Mouse (Mus musculus) liver, embryonic 16.5 days (tissue): ENCODE results near the gene Ascc3. TPM values are rescaled to one million over a fixed set of nuclear protein-coding genes. Genes with fewer than 3 reads are reported as not detected.

Experiments used
- ATAC-seq: fragments of 200-750 bp; cut with Nextera tagmentation; 2 replicates; pipeline ENCODE4 v1.8.0; 2017; ENCODE audit warnings: low read depth, mild to moderate bottlenecking, moderate number of reproducible peaks, moderate library complexity
- H3K27ac ChIP-seq: fragments of 300-500 bp; sonication (generic); 2 replicates; pipeline ENCODE4 v1.5.1; 2014; ENCODE audit warnings: mild to moderate bottlenecking, low read length
- H3K27me3 ChIP-seq: fragments of 300-500 bp; sonication (generic); 2 replicates; pipeline ENCODE4 v1.6.1; 2014; ENCODE audit warnings: low read depth, low read length, mixed read lengths; ENCODE audit not compliant: control insufficient read depth, insufficient read depth
- H3K36me3 ChIP-seq: fragments of 300-500 bp; sonication (generic); 2 replicates; pipeline ENCODE4 v1.6.1; 2014; ENCODE audit warnings: mild to moderate bottlenecking; ENCODE audit not compliant: control insufficient read depth, insufficient read depth
- H3K4me1 ChIP-seq: fragments of 300-500 bp; sonication (generic); 2 replicates; pipeline ENCODE4 v1.6.1; 2014; ENCODE audit warnings: low read depth, low read length, mixed read lengths; ENCODE audit not compliant: control insufficient read depth
- H3K4me2 ChIP-seq: fragments of 300-500 bp; sonication (generic); 2 replicates; pipeline ENCODE4 v1.6.1; 2014; ENCODE audit warnings: low read depth, low read length, mixed read lengths
- H3K4me3 ChIP-seq: fragments of 300-500 bp; sonication (generic); 2 replicates; pipeline ENCODE4 v1.5.1; 2014; ENCODE audit warnings: low read depth, mild to moderate bottlenecking, low read length
- H3K9ac ChIP-seq: fragments of 300-500 bp; sonication (generic); 2 replicates; pipeline ENCODE4 v1.6.1; 2014; ENCODE audit warnings: low read depth, low read length
- H3K9me3 ChIP-seq: fragments of 300-500 bp; sonication (generic); replicated peaks from 2 replicates; pipeline ENCODE4 v1.6.1; 2016; ENCODE audit warnings: low read length; ENCODE audit not compliant: control insufficient read depth
- WGBS: fragments of 180-500 bp; shearing (Covaris S2); extraction: QIAGEN DNeasy Blood & Tissue Kit; methylation state at CpG from one replicate; pipeline ENCODE4 v1.1.7; 2014; ENCODE audit not compliant: insufficient replicate concordance; 5-methylcytosine and 5-hydroxymethylcytosine counted together
- polyA plus RNA-seq: library from polyadenylated mRNA; unstranded; fragments of >200 nt; fragmentation: Nextera tagmentation; extraction: Ambion mirVana; gene quantifications from 2 replicates; pipeline ENCODE4 v1.2.1, GENCODE M21; 2015

Ascc3 gene
- polyA plus RNA-seq, 1 experiment from 2014 or later, result 11.5 TPM

DNA sequence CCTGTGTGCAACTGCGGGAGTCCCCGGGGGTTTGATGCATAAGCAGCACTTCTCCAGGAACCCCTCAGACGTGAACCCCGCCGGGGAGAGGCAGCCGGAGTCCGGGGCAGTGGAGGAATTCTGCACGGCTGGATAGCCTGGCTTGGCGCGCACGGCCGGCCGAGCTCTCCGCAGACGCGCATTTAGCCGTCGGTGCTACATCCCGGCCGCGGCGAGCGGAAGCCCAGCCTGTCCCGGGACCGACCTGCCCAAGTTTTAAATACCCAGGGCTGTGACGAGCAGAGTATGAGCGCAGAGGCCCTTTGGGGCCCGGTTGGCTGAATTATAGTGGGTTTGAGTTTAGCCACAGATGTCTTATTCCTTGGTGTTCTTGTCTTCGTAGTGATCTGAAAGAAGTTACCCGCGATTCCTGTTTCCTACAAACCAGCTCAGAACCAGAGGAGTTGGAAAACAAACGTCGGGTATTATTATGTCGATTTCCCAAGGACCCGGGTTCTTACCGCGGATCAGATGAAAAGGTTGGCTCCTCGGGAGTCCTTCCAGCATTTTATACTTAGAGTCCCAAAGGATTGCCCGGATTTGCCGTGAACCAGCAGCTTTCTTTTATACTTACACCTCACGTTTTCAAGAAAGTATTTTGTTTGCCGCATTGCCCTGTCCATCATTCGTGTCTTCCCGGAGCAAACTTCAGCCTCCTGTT lies 302.8 kb downstream of the Ascc3 start:
- no peaks in the 10 kb centered on the region for H3K36me3 ChIP-seq
- H3K27me3 ChIP-seq, result peaks cover 83% of the 10 kb centered on the region
- H3K9ac ChIP-seq, result no peak overlapping the region
- ATAC-seq, result no peak
- H3K4me1 ChIP-seq, result no peaks in the 10 kb centered on the region; the same call in none of the 2 replicates
- peak overlapping the region; percentile 62; the same call in 1 of the 2 replicates for H3K4me2 ChIP-seq
- 1% methylated on average over 44 of the region's 44 CpGs for WGBS
- no peak overlapping the region for H3K27ac ChIP-seq
- no peak overlapping the region; the same call in 1 of the 2 replicates for H3K4me3 ChIP-seq
- no peaks in the 10 kb centered on the region for H3K9me3 ChIP-seq

DNA sequence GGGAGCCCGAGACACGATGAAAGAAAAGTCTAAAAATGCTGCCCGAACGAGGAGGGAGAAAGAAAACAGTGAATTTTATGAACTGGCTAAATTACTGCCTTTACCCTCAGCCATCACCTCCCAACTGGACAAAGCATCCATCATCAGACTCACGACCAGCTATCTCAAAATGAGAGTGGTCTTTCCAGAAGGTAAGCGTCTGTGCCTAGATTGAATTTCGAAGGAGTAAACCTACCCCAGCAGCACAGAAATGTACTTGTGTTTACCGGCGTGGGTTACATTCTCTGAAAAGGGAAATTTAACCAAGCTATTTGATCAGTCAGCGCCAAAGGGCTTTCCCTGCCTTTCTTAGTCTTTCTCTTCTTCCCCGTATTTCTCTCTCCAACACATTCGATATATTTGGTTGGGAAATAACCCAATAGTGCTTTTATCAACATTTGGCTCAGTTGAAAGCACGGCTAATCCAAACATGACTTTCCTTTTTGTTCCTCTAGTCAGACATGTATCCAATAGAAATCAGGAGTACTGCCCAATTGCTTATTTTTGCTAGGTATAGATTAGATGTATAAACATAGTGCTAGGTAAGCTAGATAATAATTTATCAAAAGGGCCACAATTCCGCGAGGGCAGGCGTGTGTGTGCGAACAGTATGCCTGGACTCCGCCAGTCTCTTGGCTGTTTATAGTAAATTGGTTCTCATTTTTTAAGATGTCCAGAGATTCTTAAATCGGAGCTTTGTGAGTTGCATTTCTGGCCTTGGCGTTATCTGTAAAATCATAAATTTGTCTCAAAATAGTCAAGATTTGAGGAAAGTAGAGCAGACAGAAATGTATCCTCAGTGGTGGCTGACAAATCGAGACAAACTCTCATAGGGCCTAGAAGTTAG lies 303.7 kb downstream of the Ascc3 start:
- peaks cover 84% of the 10 kb centered on the region for H3K27me3 ChIP-seq
- WGBS, result 6% methylated on average over 21 of the region's 21 CpGs
- H3K27ac ChIP-seq, result no peak overlapping the region
- H3K4me3 ChIP-seq, result no peak overlapping the region
- H3K4me1 ChIP-seq, result no peaks in the 10 kb centered on the region; the same call in none of the 2 replicates
- H3K9ac ChIP-seq, result no peak overlapping the region
- ATAC-seq, result no peak
- no peaks in the 10 kb centered on the region for H3K9me3 ChIP-seq
- H3K4me2 ChIP-seq, result no peak overlapping the region
- no peaks in the 10 kb centered on the region for H3K36me3 ChIP-seq

DNA sequence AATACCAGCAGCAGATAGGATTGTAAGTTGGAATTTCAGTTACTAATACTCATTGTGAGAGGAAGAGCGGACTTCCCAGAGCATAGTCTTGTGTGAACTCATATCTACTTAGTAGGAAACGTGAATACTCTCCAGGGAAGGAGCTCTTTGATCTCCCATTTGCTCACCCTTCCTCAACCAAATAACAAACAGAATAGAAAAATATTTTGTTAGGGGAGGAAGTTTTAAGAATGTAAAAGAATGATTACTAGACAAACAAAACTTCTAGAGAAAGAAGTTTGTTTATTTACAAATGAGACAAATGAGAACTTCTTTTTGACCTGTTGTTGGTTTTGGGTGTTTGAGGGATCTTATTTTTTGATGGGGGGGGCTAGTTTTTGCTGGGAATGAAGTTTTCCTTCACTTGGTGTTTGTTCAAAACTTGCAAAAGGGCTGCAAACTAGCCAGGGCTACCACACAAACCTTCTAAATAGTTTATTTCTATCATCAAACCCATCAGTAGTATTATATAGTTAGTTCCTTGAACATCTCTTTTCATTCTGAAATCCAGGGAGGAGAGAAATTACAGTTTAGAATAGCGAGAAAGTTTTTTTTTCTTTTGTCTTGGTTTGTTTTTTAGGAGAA lies 304.4 kb downstream of the Ascc3 start:
- H3K27ac ChIP-seq, result no peak overlapping the region
- ATAC-seq, result no peak
- no peak overlapping the region for H3K4me3 ChIP-seq
- H3K4me1 ChIP-seq, result no peaks in the 10 kb centered on the region; the same call in none of the 2 replicates
- 6% methylated on average over 3 of the region's 3 CpGs for WGBS
- H3K4me2 ChIP-seq, result no peak overlapping the region
- H3K27me3 ChIP-seq, result peaks cover 88% of the 10 kb centered on the region
- no peaks in the 10 kb centered on the region for H3K9me3 ChIP-seq
- H3K36me3 ChIP-seq, result no peaks in the 10 kb centered on the region
- no peak overlapping the region for H3K9ac ChIP-seq

DNA sequence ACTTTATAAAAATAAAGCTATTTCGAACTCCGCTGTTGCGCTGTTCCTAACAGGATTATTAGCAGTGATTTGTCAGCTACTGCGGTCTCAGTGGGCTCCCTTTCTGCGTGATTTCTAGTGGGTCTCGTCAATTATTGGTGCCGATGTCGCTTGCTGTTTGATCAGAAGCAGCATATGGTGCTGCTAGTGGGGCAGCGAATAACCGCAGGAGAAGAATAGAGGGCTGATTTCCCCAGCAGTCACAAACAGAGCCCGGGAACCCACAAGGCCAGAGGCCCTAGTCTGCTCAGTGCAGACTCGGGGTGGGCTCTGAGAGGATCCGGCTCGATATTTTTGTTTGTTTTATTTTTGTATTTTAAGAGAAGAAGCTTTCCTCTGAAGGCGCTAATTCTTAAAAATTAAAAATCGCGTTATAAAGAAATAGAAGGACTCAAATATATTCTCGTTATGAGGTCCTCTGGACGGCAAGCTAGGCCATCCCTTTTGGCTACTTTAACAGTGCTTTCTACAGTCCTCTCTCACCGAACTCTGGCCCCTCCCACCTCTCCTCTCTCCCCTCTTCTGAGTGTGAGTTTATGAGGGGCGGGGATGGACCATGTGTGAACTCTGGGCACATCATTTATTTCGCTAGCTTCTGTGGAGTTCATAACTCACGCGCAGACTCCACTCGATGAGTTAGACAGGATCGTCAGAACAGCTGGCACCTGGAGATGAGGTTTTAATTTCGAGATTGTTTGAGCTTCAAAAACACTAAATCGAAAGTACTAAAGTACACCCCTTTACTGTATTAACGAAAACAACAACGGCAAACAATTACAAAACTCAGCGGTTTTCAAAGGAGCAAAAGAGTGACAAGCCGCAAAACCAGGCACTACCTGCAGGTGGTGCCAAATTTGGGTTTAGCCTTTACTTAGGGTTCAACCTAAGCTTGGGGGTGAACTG lies 305.3 kb downstream of the Ascc3 start:
- Histone ChIP-seq H3K4me2 (no peak overlapping the region), H3K4me3 (no peak overlapping the region), H3K4me1 (no peaks in the 10 kb centered on the region; the same call in none of the 2 replicates), H3K9ac (no peak overlapping the region), H3K36me3 (no peaks in the 10 kb centered on the region), H3K27ac (no peak overlapping the region), H3K9me3 (no peaks in the 10 kb centered on the region), H3K27me3 (peaks cover 88% of the 10 kb centered on the region)
- ATAC-seq, result no peak
- WGBS, result 3% methylated on average over 32 of the region's 32 CpGs

DNA sequence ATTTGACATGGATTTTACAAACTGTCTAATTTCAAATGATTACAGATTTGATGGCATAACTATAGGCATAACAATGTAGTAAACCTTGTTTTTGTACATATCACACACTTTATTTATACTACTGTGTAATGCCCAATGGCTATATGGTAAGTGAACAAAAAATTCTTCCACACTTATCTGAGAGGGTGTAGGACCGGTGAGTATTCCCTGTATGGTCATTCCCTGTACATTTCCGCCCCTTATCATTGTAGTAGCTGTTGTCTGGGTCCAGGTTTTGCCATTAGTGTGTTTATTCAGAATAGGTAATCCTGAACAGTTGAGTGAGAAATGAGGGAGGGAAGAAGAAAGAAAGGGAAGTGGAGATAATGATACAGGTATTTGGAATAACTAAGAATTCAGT lies 306.2 kb downstream of the Ascc3 start:
- Histone ChIP-seq H3K4me1 (no peaks in the 10 kb centered on the region; the same call in none of the 2 replicates), H3K9ac (no peak overlapping the region), H3K27me3 (peaks cover 87% of the 10 kb centered on the region), H3K27ac (no peak overlapping the region), H3K9me3 (no peaks in the 10 kb centered on the region), H3K4me3 (no peak overlapping the region), H3K4me2 (no peak overlapping the region), H3K36me3 (no peaks in the 10 kb centered on the region)
- no peak for ATAC-seq
- 12% methylated on average over 2 of the region's 2 CpGs for WGBS

DNA sequence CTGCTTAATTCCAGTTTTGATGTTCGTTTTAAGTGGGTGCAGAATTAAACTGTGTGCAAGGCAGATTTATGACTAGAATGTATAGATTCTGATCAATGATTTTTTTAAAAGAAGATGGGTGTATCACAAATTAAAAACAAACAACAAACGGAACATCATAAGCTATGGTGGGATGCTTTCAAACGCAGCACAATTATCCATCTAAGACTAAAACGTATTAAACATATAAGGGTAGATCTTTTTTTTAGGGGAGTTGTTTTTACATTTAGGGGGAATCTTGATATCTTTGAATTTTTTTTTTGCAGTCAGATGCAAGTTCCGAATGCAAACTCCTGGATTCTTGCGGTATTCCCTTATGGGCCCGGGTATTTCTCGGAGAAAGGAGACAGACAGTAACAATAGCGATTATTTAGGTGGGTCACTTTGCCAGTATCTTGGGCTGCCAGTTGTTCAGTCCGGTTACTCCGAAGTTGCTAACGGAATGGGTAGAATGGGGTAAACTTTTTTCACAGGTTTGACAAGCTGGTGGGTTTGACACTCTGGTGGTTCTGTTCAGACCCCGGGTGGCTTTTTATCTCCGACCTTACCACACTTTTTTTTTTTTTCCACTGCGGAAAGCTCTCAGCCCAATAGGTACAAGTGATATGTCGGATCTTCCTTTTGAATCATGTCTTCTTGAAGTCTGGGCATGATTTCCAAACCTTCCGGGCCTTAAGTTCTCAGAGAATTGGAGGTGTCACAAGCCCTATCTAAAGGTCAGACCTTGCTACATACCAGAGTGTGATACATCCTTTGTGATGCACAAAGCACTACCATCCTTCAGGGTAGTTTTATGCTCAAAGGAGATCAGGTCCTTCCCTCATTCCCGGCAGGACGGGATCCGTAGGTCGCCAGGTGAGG lies 307.6 kb downstream of the Ascc3 start:
- H3K27ac ChIP-seq, result no peak overlapping the region
- no peak for ATAC-seq
- H3K27me3 ChIP-seq, result peaks cover 85% of the 10 kb centered on the region
- H3K4me1 ChIP-seq, result no peaks in the 10 kb centered on the region
- 2% methylated on average over 21 of the region's 21 CpGs for WGBS
- no peaks in the 10 kb centered on the region for H3K36me3 ChIP-seq
- H3K9ac ChIP-seq, result no peak overlapping the region
- no peak overlapping the region for H3K4me3 ChIP-seq
- no peak overlapping the region for H3K4me2 ChIP-seq
- no peaks in the 10 kb centered on the region for H3K9me3 ChIP-seq
